Mouse (Mus musculus): ENCODE results near the gene Abcg3.

- TF ChIP-seq CTCF (IDR thresholded peaks at IDR 0.05; ENCODE audit: control insufficient read depth, insufficient read depth, insufficient replicate concordance, low read depth, low read length) (no peak), POLR2A (IDR thresholded peaks at IDR 0.05; ENCODE audit: control insufficient read depth, low read depth, low read length) (no peak)
Observed at GRCm38 (mm10) chr5:104955208-104955607, 27.3 kb downstream of the Abcg3 start.

Measured in testis, adult 2 months (tissue).